Mouse (Mus musculus) cerebellum, postnatal 36 days (tissue): ENCODE measurements around the gene Ap2s1.

ENCODE experiments used
- DNase-seq, 2 experiments: peaks; one replicate each; pipeline ENCODE4 v3.0.0; 2021 to 2022; ENCODE audit warnings: mixed read lengths in 2 of 2

Ap2s1 gene

DNA sequence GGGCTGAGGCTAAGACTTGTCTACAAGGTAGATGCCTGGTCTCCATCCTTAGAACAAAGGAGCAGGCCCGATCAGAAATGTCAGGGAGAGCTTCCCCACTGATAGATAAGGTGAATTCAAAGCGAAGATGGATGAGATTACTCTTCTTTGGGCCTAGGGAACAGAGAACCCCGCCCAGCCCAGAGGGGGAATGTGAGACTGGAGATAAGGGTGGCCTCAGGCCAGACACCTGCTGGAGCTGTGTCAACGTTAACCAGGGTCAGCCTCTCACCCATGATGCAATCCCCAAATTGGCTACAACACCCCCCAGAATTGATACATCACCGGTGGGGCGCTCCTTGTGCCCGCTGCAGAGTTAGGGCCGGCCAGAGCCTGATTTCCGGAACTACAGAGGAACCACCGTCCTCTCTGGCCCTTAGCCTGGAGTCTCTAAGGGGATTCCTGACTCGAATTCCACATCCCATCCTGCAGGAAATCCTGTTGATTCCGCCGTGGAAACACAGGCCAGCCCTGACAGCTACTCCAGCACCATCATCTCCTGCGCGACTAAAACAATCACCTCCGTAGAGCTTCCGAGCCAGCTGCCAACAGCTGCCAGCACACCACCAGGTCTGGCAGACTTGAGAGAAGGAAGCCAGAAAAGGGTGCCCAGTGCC lies 17.3 kb downstream of the Ap2s1 start:
- DNase-seq = no peak

DNA sequence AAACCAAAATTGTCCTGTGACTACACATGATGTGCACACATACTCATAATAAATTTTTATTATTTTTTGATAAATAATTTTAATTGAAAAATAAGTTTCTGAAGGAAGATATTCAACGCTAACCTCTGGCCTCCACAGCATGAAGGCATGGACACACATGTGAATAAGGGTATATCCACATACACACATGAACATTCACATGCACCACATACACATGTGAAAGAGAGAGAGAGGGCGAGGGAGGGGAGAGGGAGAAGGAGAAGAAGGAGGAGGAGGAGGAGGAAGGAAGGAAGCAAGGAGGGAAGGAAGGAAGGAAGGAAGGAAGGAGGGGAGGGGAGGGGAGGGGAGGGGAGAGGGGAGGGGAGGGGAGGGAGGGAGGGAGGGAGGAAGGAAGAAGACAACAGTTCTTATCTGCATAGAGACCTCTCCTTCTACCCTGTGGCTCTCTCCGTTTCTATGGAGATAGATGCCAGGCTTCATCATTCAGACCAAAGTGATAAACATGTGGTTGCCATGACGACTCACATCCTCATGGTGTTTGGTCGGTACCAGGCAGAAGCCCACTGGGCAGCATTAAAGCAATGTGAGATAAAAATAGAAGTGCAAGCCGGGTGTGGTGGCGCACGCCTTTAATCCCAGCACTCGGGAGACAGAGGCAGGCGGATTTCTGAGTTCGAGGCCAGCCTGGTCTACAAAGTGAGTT lies 20.8 kb downstream of the Ap2s1 start:
- no peak for DNase-seq

DNA sequence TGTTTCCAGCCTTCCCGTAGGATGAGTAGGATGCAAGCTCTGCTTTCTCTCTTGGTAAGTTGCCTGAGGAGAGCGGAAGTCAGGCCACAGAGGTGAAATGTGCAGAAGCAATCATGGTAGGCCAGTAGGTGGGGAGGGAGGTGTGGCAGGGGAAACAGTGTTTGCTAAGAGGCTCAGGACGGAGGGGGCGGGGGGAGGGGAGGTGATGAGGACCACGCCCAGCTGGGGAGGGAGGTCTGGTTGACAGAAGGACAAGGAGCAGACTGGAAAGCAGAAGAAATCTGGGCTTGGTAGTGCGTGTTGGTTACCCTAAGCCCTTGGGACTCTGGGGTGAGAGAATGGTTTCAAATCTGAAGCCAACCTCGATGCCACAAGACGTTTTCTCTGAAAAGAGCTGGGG lies 22.1 kb downstream of the Ap2s1 start:
- no peak for DNase-seq

DNA sequence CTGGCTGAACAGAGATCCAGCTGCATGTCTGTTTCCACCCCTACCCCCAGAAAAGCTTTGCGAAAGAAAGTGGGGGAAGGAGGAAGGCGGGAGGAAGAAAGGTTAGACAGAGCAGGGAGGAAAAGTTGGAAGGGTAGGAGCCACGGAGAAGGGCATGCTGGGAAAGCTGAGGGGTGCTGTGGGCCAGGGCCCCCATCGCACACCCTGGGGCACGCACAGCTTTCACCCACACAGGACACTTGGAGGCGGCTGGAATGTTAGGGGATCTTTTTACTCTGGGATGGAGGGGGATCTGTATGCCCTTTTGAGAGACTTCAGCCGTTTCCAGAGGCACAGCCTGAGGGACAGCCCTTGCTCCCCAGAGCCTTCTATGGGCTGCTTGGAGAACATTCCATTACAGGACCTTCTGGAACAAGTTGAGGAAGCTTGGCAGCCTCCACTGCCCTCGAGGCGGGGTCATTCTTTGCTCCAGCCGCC lies 22.8 kb downstream of the Ap2s1 start:
- no peak for DNase-seq

DNA sequence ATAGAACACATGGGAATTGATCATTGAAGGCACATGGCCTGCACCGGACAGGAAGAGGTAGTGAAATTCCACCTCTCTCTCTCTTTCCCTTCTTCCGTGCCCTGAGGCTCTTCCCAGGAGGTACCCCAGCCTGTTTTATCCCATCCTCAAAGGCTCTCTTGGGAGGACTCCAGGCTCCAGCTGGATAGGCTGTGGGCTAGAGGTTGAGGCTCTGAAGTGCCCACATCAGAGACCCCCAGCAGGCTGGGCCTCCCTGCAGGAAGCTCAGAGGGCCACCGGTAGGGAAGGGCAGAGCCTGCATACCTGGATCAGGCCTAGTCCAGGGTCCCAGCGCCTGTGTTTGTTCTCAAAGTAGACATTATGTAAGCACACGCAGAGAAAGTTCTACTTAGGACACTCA lies 23.4 kb downstream of the Ap2s1 start:
- no peak for DNase-seq

DNA sequence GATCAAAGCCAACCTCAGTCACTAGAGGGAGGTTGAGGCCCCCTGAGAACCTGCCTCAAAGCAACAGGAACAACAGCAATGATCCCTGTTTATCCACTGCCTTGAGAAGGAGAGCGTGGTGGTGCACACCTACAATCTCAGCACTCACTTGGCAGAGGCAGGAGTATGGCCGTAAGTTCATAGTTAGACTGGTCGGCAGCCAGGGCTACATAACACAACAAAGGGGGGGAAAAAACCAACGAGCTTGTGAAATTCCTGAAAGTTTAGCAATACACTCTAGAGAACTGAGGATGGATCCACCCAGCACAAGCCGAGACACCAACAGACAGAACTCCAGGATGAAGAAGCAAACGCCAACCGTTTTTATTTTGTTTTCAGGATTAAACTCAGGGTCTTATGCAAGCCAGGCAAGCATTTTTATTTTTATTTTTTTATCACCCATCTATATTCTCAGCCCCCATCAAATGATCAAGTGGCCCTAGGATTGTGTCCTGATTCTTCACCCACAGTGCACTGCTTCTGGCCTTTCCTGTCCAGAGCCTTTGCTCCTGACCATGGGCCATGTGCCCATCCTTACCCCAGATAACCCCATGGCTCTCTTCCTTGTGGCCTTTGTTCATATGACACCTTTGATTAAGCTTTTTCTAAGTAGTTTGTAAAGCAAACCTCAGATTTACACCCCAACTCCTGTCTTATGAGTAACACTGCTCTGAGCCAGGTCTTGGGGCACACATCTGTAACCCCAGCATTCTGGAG lies 25.4 kb downstream of the Ap2s1 start:
- DNase-seq = no peak

DNA sequence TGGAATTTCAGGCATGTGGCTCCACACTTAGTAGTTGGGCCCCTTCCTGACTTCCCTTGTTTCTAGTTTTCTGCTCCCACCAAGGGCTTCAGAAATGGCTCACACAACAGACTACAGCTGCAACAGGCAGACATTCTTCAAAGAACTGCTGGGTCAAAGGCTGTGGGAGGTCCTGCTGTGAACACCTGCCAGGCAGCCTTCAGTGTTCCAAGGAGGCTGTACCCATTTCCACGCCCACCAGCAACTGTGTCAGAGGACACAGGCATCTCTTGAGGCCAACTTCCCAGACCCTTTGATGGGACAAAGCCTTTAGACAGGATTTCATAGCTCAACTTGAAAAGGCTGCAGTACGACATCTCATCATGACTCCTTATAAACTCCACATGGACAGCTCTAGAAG lies 28.2 kb downstream of the Ap2s1 start:
- DNase-seq = no peak

DNA sequence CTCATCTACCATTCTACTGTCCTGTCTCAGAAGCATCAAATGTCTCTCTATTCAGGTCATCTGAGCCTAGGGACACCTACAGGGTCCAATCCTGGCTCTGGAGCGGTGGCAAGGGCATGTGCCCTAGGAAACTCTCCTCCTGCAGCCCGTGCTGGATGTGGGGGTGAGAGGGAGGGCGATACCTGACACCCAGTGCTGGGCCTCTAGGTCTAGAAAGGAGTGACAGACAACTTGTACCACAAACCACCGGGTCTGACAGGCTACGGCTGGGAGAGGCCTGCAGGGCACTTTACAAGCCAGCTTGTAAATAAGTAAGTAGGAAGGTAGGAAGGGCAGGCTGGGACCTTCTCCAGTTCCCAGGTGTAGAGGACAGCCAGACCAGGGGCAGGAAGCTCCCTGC lies 37.7 kb downstream of the Ap2s1 start:
- DNase-seq = no peak

DNA sequence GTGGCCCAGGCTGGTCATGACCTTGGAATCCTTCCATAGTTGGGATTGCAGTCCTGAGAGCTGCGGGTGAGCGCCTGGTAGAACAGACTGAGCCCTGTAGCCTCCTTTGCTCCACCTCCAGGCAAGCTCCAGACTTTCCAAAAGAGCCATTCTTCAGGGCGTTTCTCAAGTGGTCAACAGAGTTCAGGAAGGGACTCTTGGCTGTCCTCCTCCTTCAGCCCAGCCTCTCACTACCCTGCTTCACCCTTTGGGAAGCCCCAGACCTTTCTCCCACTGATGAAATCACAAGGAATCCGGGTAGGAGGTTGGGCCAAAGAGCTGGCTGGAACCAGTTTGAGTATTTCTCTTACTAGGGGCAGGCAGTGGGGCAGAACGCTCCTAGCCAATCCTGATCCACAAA lies 41.9 kb downstream of the Ap2s1 start:
- no peak for DNase-seq

DNA sequence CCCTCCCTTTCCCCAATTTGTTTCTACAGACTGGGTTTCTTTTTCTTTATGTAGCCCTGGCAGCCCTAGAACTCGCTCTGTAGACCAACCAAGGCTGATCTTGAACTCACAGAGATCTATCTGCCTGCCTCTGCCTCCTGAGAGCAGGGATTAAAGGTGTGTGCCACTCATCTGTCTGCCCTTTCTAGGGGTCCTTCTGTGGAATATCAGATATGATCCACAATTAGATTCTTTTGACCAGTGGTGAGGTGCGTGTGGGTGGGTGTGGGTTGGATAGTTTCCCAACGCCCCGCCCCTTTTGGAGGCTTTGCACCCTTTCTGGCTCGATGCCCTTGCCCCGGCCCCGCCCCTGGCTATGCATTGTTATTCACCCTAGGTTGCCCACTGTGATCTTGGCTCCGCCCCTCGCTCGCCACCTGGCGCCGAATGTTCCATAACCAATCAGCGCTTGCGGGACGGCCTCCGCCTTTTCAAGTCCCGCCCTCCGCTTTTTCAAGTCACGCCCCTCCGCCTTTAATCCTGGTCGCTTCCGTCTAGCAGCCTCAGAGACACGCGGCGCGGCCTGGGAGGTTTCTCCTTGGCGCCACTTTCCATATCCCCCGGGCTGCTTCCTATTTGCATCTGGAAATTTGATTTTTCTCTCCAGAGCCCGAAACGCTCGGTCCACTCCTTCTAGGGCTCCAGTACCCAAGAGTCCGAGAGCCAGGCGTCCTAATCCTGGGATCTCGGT lies 42.8 kb downstream of the Ap2s1 start, which contains the start of gene Slc1a5:
Slc1a5 (plus strand) TSS at position 516 of the 730 bp plus-strand sequence.
- DNase-seq = peak; percentile 48 to 60

DNA sequence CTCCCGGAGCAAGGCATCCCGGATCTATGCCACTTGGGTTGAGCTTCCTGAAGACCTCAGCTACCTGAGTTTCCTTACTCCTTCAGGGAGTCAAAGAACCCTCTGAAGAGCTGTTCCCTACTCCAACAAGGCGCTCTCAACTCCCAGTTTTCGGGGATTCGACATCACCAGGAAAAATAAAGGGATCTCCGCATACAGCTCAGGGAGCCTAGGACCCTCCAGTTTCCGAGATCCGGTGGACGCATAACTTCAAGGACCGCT lies 43.3 kb downstream of the Ap2s1 start:
- no peak for DNase-seq

DNA sequence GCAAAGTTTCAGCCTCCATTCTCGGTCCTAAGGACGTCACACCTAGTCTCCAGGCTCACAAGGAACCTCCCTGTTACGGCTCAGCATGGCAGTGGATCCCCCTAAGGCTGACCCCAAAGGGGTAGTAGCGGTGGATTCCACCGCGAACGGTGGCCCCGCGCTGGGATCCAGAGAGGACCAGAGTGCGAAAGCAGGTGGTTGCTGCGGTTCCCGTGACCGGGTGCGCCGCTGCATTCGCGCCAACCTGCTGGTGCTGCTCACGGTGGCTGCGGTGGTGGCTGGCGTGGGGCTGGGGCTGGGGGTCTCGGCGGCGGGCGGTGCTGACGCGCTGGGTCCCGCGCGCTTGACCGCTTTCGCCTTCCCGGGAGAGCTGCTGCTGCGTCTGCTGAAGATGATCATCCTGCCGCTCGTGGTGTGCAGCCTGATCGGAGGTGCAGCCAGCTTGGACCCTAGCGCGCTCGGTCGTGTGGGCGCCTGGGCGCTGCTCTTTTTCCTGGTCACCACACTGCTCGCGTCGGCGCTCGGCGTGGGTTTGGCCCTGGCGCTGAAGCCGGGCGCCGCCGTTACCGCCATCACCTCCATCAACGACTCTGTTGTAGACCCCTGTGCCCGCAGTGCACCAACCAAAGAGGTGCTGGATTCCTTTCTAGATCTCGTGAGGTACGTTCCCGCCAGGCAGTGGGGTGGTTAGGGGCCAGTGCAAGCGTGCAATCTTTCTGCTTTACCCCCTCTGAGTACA lies 43.8 kb downstream of the Ap2s1 start:
- DNase-seq = peak in 1 of 2 experiments; percentile 7

DNA sequence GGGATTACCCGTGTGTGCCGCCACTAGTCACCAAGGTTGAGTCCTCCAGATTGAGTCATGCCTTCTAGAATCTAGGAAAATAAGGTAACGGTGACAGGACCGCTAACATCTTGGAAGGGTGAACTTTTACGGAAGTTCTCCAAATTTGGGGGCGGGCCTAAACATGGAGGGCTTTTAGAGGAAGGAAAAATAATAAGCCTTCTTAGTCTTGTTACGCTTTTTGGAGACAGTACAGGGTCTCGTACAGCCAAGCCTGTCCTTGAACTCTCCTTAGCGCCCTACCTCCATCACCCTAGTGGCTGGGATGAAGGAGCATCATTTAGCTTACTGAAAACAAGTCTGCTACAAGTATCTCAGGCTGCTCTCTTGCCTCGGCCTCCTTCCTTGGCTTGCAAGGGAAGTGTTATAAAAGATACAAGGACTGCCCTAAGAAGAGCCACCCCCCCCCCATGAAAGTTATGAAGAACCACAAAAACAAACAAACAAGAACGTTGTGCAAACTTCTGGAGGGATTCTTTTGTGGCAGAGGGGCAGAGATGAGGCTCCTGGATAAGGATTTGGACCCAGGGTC lies 44.4 kb downstream of the Ap2s1 start:
- no peak for DNase-seq

DNA sequence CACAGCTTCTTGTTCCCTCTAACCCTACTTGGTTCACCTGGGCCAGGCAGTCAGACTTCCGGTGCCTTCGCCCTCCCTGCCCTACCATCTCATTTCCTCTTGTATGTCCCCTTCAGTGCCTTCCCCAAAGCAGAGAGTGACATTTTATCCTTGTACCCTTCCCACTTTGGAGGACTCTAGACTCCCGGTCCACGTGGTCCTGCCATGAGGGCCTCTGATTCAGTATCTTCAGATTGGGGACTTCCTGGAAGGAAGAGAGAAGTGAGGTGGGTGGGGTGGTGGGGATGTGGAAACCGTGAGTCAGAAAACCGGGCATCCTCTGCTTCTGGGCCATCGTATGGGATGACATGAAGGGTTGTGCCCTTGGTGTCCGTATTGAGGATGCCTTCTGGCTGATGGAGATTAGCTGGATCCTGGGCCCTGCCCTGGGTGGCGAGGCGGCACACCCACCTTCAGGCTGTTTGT lies 45.0 kb downstream of the Ap2s1 start:
- no peak for DNase-seq

DNA sequence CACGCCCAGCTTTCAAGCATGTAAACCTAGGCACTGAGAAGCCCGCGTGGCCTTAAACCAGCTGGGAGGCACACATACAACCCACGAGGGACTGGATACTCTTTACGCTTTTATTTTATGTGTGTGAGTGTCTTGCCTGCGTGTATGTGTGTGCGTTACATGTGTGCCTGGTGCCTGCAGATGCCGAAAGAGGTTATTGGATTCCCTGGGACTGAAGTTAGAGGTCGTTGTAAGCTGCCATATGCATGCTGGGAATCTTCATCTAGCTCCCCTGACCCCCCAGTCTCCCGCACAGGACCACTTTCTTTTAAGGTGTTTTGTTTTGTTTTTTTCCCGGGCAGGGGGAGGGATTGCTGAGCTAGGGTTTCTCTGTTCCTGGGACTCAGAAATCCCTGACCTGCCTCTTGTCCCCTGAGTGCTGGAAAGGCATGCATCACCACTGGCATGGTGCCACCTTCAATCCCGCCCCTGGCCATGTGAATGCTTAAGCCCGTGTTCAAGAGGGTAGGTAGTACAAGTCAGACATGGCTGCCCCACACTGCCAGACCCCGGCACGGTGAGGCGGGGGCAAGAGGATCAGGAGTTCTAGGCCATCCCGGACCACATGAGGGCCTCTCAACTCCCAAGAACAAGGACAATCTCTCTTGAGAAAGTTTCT lies 45.7 kb downstream of the Ap2s1 start:
- no peak for DNase-seq

DNA sequence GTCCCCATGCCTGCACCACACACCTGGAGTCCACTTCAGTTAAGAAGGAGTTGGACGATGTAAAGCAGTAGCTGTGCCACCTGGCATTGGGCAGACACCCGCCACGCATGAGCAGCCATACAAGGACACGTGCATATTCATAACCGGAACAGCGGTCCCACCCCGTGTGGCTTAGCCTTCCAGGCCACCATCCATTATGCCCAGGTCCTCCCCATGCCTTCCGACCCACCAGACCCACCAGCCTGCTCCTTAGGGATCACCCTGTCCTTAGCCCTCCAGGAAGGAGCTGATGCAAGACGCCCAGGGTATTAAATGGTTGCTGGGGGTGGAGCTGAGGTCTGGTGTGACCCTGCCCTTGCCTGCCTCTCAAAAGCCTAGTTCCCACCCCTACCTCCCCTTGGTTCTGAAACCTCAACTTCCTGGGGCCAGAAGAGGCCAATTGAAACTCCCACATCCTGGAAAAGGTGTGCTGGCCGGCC lies 46.3 kb downstream of the Ap2s1 start:
- DNase-seq = no peak

DNA sequence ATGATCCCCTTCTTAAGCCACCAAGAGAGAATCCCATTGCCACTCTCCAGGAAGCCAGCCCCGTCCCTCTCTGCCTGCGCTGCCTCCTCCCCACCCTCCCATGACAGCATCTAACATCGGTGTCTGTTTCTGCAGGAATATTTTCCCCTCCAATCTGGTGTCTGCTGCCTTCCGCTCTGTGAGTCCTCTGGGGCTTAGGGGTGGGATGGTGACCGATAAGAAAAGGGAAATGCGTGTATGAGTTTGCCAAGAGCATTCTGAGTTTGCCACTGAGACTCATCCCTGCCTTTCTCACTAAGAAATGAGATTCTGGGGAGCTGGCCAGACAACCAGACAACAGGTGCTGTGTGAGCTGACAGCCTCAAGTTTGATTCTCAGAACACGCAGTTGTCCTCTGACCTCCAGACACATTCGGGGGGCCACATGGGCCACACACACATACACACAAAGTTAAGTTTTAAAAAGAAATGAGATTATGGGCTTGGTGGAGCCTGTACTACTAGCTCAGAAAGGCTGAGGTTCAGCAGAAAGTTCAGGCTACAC lies 47.4 kb downstream of the Ap2s1 start:
- DNase-seq = no peak

DNA sequence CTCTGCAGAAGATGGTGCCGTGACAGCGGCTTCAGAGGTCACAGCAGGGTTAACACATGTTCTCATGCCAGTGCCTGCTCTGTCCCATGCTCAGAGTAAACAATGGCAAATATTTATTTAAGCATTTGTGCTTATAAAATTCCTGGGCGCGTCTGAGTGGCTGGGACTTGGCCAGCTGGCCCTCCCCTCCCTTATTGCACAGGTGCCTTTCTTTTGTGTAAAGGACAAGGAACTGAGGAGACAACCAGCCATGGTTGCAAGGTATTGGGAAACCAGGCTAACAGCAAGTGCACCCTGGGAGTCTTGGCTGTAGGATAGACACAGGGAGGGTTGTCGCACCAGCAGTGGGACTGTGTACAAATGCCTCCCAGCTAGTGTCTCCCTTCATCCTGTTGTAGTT lies 54.1 kb downstream of the Ap2s1 start:
- DNase-seq = no peak

DNA sequence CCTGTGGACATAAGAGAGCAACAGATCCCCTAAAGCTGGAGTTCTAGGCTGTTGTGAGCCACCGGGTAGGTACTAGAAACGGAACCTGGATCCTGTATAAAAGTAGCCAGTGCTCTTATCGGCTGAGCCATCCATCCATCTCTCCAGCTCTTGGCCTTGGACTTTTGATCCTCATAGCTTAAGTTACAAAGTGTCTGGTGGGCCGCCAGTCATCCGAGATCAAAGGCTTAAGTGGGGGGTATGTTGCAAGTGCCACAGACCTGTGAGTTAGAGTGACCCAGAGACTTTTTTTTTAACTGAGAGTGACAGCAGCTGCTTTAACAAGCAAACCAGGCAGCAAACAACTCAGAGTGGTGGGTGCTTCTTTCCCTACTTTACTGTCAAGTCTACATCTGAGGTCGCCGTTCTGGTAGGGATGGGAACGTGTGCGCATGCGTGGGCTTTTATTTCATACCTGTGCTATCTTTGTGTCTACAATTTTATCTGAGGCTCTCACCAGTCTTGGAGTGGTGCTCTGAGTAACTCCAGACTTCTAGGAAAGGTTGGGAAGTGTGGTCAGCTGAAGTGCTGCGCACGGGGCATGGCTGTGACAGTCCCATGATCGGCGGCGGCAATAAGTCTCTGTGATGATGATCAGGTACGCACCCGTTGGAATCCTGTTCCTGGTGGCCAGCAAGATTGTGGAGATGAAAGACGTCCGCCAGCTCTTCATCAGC lies 55.0 kb downstream of the Ap2s1 start:
- no peak for DNase-seq

DNA sequence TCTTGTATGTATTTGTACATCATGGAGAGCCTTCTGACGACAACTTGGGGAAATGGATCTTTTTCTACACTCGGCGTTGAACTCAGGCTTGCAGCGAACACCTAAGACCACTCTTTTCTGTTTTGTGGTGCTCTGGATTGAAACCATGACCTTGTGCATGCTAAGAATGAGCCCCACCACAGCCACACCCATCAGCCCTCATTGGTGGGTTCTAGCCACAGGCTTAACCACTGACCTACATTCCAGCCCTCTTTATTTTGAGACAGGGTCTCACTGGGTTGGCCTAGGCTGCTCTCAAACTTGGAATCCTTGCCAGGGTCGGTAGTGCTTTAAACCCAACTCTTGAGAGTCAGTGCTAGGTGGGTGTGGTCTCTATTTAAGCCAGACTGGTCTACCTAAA lies 56.7 kb downstream of the Ap2s1 start:
- DNase-seq = no peak
